17 mouse cellular contexts compared by ENCODE assay signal in genomic region chr2:26356678-26357077, GRCm38 (mm10). TPM values are rescaled to one million over a fixed set of nuclear protein-coding genes. Genes with fewer than 3 reads are reported as not detected.
DNase-seq lines count a peak whose midpoint lies in the region; ATAC-seq lines count a peak whose summit lies in the region.
"Had no signal": no experiment of that assay in that cellular context is flagged by ENCODE, and none has a peak within 500 bp of the region (broad histone marks: within the 10 kb centered on the region; RNA-seq: fewer than 3 reads in every experiment).

No protein-coding gene starts in this region.

- H3K4me2 ChIP-seq in heart, embryonic 11.5 days, result no peak overlapping the region
- H3K4me2 ChIP-seq in lung, embryonic 16.5 days (ENCODE audit: low read depth, low read length), result peak overlapping the region; percentile 19; the same call in 1 of the 2 replicates
- H3K4me2 ChIP-seq: liver, embryonic 12.5 days; neural tube, embryonic 12.5 days had no signal

- H3K27ac ChIP-seq in heart, embryonic 11.5 days (ENCODE audit: low read depth, low read length), result no peak overlapping the region
- no peak overlapping the region for H3K27ac ChIP-seq in lung, embryonic 16.5 days (ENCODE audit: low read length)
- H3K27ac ChIP-seq: heart, embryonic 10.5 days; liver, embryonic 12.5 days; neural tube, embryonic 12.5 days had no signal

- H3K9ac ChIP-seq in heart, embryonic 11.5 days (ENCODE audit: low read depth, low read length), result peak overlapping the region; percentile 35; the same call in 1 of the 2 replicates
- H3K9ac ChIP-seq in lung, embryonic 16.5 days (ENCODE audit: low read length), result no peak overlapping the region
- H3K9ac ChIP-seq: liver, embryonic 12.5 days; neural tube, embryonic 12.5 days had no signal

- peaks cover 6% of the 10 kb centered on the region; the same call in 1 of the 2 replicates for H3K4me1 ChIP-seq in heart, embryonic 11.5 days (ENCODE audit: control insufficient read depth, insufficient read depth, low read length)
- peaks cover 6% of the 10 kb centered on the region for H3K4me1 ChIP-seq in lung, embryonic 16.5 days (replicated peaks; ENCODE audit: control insufficient read depth, insufficient read depth, low read length)

- H3K27me3 ChIP-seq in heart, embryonic 11.5 days (ENCODE audit: control insufficient read depth, insufficient read depth, low read length), result no peaks in the 10 kb centered on the region
- no peaks in the 10 kb centered on the region for H3K27me3 ChIP-seq in lung, embryonic 16.5 days (ENCODE audit: control insufficient read depth, insufficient read depth, low read depth, low read length)
- H3K27me3 ChIP-seq: liver, embryonic 12.5 days; neural tube, embryonic 12.5 days had no signal

- H3K4me3 ChIP-seq in heart, embryonic 11.5 days (ENCODE audit: low read depth, low read length), result no peak overlapping the region
- no peak overlapping the region; the same call in 1 of the 2 replicates for H3K4me3 ChIP-seq in lung, embryonic 16.5 days (ENCODE audit: low read length)
- H3K4me3 ChIP-seq: heart, embryonic 10.5 days; liver, embryonic 12.5 days; neural tube, embryonic 12.5 days had no signal

- no peaks in the 10 kb centered on the region for H3K36me3 ChIP-seq in heart, embryonic 11.5 days (ENCODE audit: control insufficient read depth, insufficient read depth, low read length)
- no peaks in the 10 kb centered on the region for H3K36me3 ChIP-seq in lung, embryonic 16.5 days (ENCODE audit: control insufficient read depth, insufficient read depth, low read length)
- H3K36me3 ChIP-seq: heart, embryonic 10.5 days; liver, embryonic 12.5 days had no signal

- 69% methylated on average over 7 of the region's 7 CpGs for WGBS in heart, embryonic 11.5 days (ENCODE audit: insufficient replicate concordance)
- WGBS in lung, embryonic 16.5 days, result 55% methylated on average over 7 of the region's 7 CpGs

- ATAC-seq in heart, embryonic 11.5 days (replicated peaks; ENCODE audit: insufficient number of reproducible peaks, low FRiP score, low TSS enrichment), result no peak
- peak; percentile 19 for ATAC-seq in lung, embryonic 16.5 days (ENCODE audit: low read depth)
- ATAC-seq: hindbrain, embryonic 16.5 days; liver, embryonic 12.5 days had no signal

- H3K9me3 ChIP-seq in heart, embryonic 11.5 days (replicated peaks; ENCODE audit: control insufficient read depth, low read length), result no peaks in the 10 kb centered on the region
- H3K9me3 ChIP-seq in lung, embryonic 16.5 days (ENCODE audit: control insufficient read depth, low read length), result no peaks in the 10 kb centered on the region
- H3K9me3 ChIP-seq: heart, embryonic 10.5 days; liver, embryonic 12.5 days; neural tube, embryonic 12.5 days had no signal

- DNase-seq in heart, postnatal 36 days, result no peak
- peak; percentile 14 for DNase-seq in CD4-positive helper T cell, adult 2 months (ENCODE audit: low read depth, low spot score)
- peak; percentile 27 for DNase-seq in thymus, postnatal 0 days (ENCODE audit: low spot score)
- DNase-seq in left cerebral cortex, adult 18-20 months (ENCODE audit: low spot score in 2 of 2), result no peak
- DNase-seq in gastrocnemius, postnatal 36 days, result no peak
- no peak for DNase-seq in embryo, embryonic 9.5 days (ENCODE audit: extremely low spot score)
- DNase-seq: adrenal gland, adult 8-10 months; B cell, adult 2 months; gastrocnemius, postnatal 10 days; heart, postnatal 14 days; kidney, postnatal 14 days had no signal

- intact Hi-C loops in heart, postnatal 36 days (cut with DNase I), result no loop called here
- intact Hi-C loops in gastrocnemius, postnatal 36 days (cut with DNase I), result no loop called here

RNA-seq across cellular contexts. Expression of gene Card9, which starts 4.0 kb away (rescaled TPM):
- 0.38 and 0.59 TPM in 2 replicates for polyA plus RNA-seq in heart, embryonic 11.5 days (2014; fragmentation: Nextera tagmentation; extraction: Ambion mirVana)
- 1 to 10 TPM; 1.4 to 1.5 TPM for total RNA-seq in heart, postnatal 36 days (2021)
- polyA plus RNA-seq in lung, embryonic 16.5 days (2015; fragmentation: Nextera tagmentation; extraction: Ambion mirVana), result 4.2 and 4.4 TPM in 2 replicates
- 15.9 and 17.1 TPM in 2 replicates for polyA plus RNA-seq in thymus, postnatal 0 days (2015; fragmentation: Nextera tagmentation; extraction: Ambion mirVana)
- 1 to 10 TPM; 1.2 to 2.6 TPM for total RNA-seq in left cerebral cortex, adult 18-20 months (2021)
- total RNA-seq in gastrocnemius, postnatal 36 days (2021), result under 1 TPM; 0.44 to 0.82 TPM

RNA-seq across cellular contexts. Expression of gene Dnlz, which starts 4.8 kb away (rescaled TPM):
- polyA plus RNA-seq in heart, embryonic 11.5 days (2014; fragmentation: Nextera tagmentation; extraction: Ambion mirVana), result 26.3 and 28.0 TPM in 2 replicates
- total RNA-seq in heart, postnatal 36 days (2021), result 10 to 100 TPM; 21.1 to 21.4 TPM
- 22.8 and 24.7 TPM in 2 replicates for polyA plus RNA-seq in lung, embryonic 16.5 days (2015; fragmentation: Nextera tagmentation; extraction: Ambion mirVana)
- polyA plus RNA-seq in thymus, postnatal 0 days (2015; fragmentation: Nextera tagmentation; extraction: Ambion mirVana), result 22.2 and 24.5 TPM in 2 replicates
- 10 to 100 TPM; 27.7 to 29.4 TPM for total RNA-seq in left cerebral cortex, adult 18-20 months (2021)
- 10 to 100 TPM; 18.2 to 19.5 TPM for total RNA-seq in gastrocnemius, postnatal 36 days (2021)

RNA-seq across cellular contexts. Expression of gene Snapc4, which starts 23.8 kb away (rescaled TPM):
- 16.8 and 18.2 TPM in 2 replicates for polyA plus RNA-seq in heart, embryonic 11.5 days (2014; fragmentation: Nextera tagmentation; extraction: Ambion mirVana)
- 1 to 10 TPM; 8.5 to 9.3 TPM for total RNA-seq in heart, postnatal 36 days (2021)
- 25.3 and 25.6 TPM in 2 replicates for polyA plus RNA-seq in lung, embryonic 16.5 days (2015; fragmentation: Nextera tagmentation; extraction: Ambion mirVana)
- 14.2 and 19.4 TPM in 2 replicates for polyA plus RNA-seq in thymus, postnatal 0 days (2015; fragmentation: Nextera tagmentation; extraction: Ambion mirVana)
- total RNA-seq in left cerebral cortex, adult 18-20 months (2021), result 10 to 100 TPM; 51.8 to 69.8 TPM
- total RNA-seq in gastrocnemius, postnatal 36 days (2021), result 1 to 10 TPM; 3.7 to 9.0 TPM

RNA-seq across cellular contexts. Expression of gene Entr1, which starts 32.4 kb away (rescaled TPM):
- polyA plus RNA-seq in heart, embryonic 11.5 days (2014; fragmentation: Nextera tagmentation; extraction: Ambion mirVana), result 87.4 and 89.1 TPM in 2 replicates
- total RNA-seq in heart, postnatal 36 days (2021), result 10 to 100 TPM; 43.4 to 48.2 TPM
- polyA plus RNA-seq in lung, embryonic 16.5 days (2015; fragmentation: Nextera tagmentation; extraction: Ambion mirVana), result 112 and 117 TPM in 2 replicates
- polyA plus RNA-seq in thymus, postnatal 0 days (2015; fragmentation: Nextera tagmentation; extraction: Ambion mirVana), result 164 and 184 TPM in 2 replicates
- 100 to 1,000 TPM; 139 to 145 TPM for total RNA-seq in left cerebral cortex, adult 18-20 months (2021)
- 10 to 100 TPM; 22.5 to 24.0 TPM for total RNA-seq in gastrocnemius, postnatal 36 days (2021)

RNA-seq across cellular contexts. Expression of gene Pmpca, which starts 32.5 kb away (rescaled TPM):
- 112 and 134 TPM in 2 replicates for polyA plus RNA-seq in heart, embryonic 11.5 days (2014; fragmentation: Nextera tagmentation; extraction: Ambion mirVana)
- total RNA-seq in heart, postnatal 36 days (2021), result 100 to 1,000 TPM; 137 to 154 TPM
- polyA plus RNA-seq in lung, embryonic 16.5 days (2015; fragmentation: Nextera tagmentation; extraction: Ambion mirVana), result 94.7 and 98.6 TPM in 2 replicates
- polyA plus RNA-seq in thymus, postnatal 0 days (2015; fragmentation: Nextera tagmentation; extraction: Ambion mirVana), result 81.8 and 83.4 TPM in 2 replicates
- total RNA-seq in left cerebral cortex, adult 18-20 months (2021), result 10 to 100 TPM; 91.5 to 95.8 TPM
- total RNA-seq in gastrocnemius, postnatal 36 days (2021), result 100 to 1,000 TPM; 137 TPM

Comparison
In these comparisons a context has a peak if more than half of its experiments do, and no peak if none do; other contexts are left out.
1. DNase-seq: peak in CD4-positive helper T cell, adult 2 months (single experiment) and thymus, postnatal 0 days (single experiment); none in heart, postnatal 36 days (0 of 2), left cerebral cortex, adult 18-20 months (0 of 2), gastrocnemius, postnatal 36 days (0 of 2) and embryo, embryonic 9.5 days (single experiment).
2. RNA of gene Snapc4, which starts 23.8 kb away (total RNA-seq): 51.8 to 69.8 TPM in left cerebral cortex, adult 18-20 months; 8.5 to 9.3 TPM in heart, postnatal 36 days and 3.7 to 9.0 TPM in gastrocnemius, postnatal 36 days; every median in the first group is over 4 times any median in the second.